Mouse (Mus musculus) intestine, embryonic 16.5 days (tissue): Measurements from ENCODE around the gene Gm20388. TPM values are rescaled to one million over a fixed set of nuclear protein-coding genes. Genes with fewer than 3 reads are reported as not detected.

ENCODE experiments used
- ATAC-seq: fragments of 200-750 bp; cut with Nextera tagmentation; 2 replicates; pipeline ENCODE4 v1.8.0; 2017; ENCODE audit warnings: moderate TSS enrichment, moderate library complexity
- H3K27ac ChIP-seq: fragments of 300-500 bp; sonication (generic); 2 replicates; pipeline ENCODE4 v1.5.1; 2014; ENCODE audit warnings: mild to moderate bottlenecking, low read length
- H3K27me3 ChIP-seq: fragments of 300-500 bp; sonication (generic); replicated peaks from 2 replicates; pipeline ENCODE4 v1.6.1; 2014; ENCODE audit warnings: low read length, control low read depth, mixed read lengths; ENCODE audit not compliant: control insufficient read depth, insufficient read depth
- H3K36me3 ChIP-seq: fragments of 300-500 bp; sonication (generic); 2 replicates; pipeline ENCODE4 v1.6.1; 2014; ENCODE audit warnings: low read length, control low read depth; ENCODE audit not compliant: control insufficient read depth, insufficient read depth
- H3K4me1 ChIP-seq: fragments of 300-500 bp; sonication (generic); 2 replicates; pipeline ENCODE4 v1.6.1; 2014; ENCODE audit warnings: low read length, control low read depth, mixed read lengths; ENCODE audit not compliant: control insufficient read depth, insufficient read depth
- H3K4me2 ChIP-seq: fragments of 300-500 bp; sonication (generic); 2 replicates; pipeline ENCODE4 v1.6.1; 2014; ENCODE audit warnings: low read depth, low read length, control low read depth
- H3K4me3 ChIP-seq: fragments of 300-500 bp; sonication (generic); 2 replicates; pipeline ENCODE4 v1.5.1; 2014; ENCODE audit warnings: mild to moderate bottlenecking, low read length
- H3K9ac ChIP-seq: fragments of 300-500 bp; sonication (generic); 2 replicates; pipeline ENCODE4 v1.6.1; 2014; ENCODE audit warnings: low read depth, low read length
- H3K9me3 ChIP-seq: fragments of 300-500 bp; sonication (generic); 2 replicates; pipeline ENCODE4 v1.6.1; 2016; ENCODE audit warnings: low read length, control low read depth; ENCODE audit not compliant: control insufficient read depth
- WGBS: fragments of 180-500 bp; shearing (Covaris S2); extraction: QIAGEN DNeasy Blood & Tissue Kit; methylation state at CpG from one replicate; pipeline ENCODE4 v1.1.7; 2014; 5-methylcytosine and 5-hydroxymethylcytosine counted together
- polyA plus RNA-seq: library from polyadenylated mRNA; unstranded; fragments of >200 nt; fragmentation: Nextera tagmentation; extraction: Ambion mirVana; gene quantifications from 2 replicates; pipeline ENCODE4 v1.2.1, GENCODE M21; 2015

Gene Gm20388
- polyA plus RNA-seq, 1 experiment from 2014 or later, result 5.8 TPM

DNA sequence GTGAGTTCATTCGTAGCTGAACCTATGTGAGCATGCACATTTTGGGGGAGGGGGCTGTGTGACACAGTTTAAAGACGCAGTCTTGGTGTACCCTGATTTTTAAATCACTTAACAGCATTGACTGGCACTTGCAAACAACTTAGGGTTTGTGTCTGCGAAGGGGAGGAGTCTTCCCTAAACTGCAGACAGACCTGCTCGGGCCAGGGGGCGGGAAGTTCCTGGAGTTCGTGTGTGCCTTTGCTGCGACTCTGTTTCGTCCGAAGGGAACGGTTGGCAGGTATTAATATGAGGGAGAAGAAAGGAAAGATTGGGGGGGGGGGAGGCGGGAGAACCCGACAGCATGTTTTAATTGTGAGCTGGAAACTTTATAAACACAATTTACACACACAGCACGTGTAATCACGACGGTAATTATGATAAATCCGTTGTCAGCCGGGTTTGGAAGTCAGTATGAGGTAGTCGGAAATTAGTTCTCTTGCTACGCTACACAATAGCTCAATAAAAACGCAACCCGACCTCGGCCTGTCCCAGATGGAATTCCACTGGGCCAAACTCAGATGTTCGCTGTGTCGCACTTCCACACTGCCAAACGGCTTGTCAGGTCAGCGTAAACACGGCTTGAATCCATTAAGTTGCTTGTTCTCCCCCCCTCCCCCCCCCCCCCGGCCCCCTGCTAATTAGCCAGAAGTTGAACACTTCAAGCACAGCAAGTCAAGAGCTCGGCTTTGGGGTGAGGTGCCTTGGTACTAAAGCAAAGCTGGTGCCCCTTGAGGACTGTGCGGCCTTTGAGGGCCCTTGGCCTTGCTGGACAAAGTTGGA is 1264.3 kb downstream of the Gm20388 start:
- Histone ChIP-seq H3K9me3 (no peaks in the 10 kb centered on the region), H3K27ac (no peak overlapping the region), H3K9ac (no peak overlapping the region), H3K36me3 (no peaks in the 10 kb centered on the region), H3K4me1 (0 out of 2 replicates have a peak, but pooled peaks cover 8% of the 10 kb centered on the region), H3K27me3 (no peaks in the 10 kb centered on the region), H3K4me3 (no peak overlapping the region), H3K4me2 (no peak overlapping the region)
- WGBS, result 32% methylated on average over 29 of the region's 30 CpGs
- 0 out of 2 replicates have a peak, but pooled peaks have one; percentile 17 for ATAC-seq

DNA sequence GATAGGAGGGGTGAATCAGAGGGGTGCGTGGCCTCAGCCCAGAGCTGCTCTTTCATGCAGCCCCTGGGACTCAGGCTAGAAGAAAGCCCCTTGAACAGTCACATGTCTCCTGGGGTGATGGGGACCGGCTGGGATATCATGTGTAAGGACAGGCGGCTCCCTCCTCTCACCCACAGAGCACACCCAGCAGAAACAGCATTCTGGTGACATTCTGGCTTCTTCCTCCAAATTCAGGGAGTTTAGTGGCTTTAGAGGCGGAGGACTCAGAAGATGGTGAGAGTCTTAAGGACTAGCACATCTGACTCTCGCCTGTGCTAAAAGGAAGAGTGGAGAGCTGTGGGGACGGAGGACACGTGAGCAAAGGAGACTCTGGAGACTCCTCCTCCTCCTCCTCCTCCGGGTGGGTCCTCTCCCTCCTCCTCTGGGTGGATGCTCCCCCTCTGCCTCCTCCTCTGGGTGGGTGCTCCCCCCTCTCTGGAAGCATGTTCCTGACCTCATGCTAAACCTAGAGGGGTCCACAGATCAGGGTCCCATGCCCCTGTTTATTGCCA is 1265.0 kb downstream of the Gm20388 start:
- no peaks in the 10 kb centered on the region for H3K9me3 ChIP-seq
- no peaks in the 10 kb centered on the region for H3K36me3 ChIP-seq
- no peaks in the 10 kb centered on the region for H3K27me3 ChIP-seq
- H3K9ac ChIP-seq, result no peak overlapping the region
- H3K4me2 ChIP-seq, result no peak overlapping the region
- 0 out of 2 replicates have a peak, but pooled peaks cover 4% of the 10 kb centered on the region for H3K4me1 ChIP-seq
- 71% methylated on average over 8 of the region's 8 CpGs for WGBS
- H3K4me3 ChIP-seq, result no peak overlapping the region
- H3K27ac ChIP-seq, result no peak overlapping the region
- ATAC-seq, result 0 out of 2 replicates have a peak, but pooled peaks have one; percentile 33

DNA sequence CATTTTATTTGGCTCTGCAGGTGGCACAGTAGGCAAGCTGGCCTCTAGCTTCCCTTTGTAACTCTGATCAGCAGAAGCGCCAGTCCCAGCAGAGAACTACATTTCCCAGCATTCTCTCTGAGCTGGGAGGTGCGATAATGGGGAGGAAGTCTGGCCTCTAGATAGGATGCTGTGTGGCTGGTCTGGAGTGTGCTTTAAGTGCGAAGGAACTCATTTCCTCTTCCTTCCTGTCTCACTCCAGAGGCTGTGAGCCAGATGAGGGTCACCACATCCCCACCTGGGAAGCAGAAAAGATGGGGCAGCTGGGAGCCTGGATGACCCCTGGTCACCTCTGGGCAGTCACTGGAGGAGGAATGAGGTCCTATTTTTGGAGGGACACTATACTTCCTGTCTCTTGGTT is 1265.7 kb downstream of the Gm20388 start:
- no peaks in the 10 kb centered on the region for H3K9me3 ChIP-seq
- H3K9ac ChIP-seq, result no peak overlapping the region
- no peaks in the 10 kb centered on the region for H3K27me3 ChIP-seq
- no peaks in the 10 kb centered on the region for H3K36me3 ChIP-seq
- H3K27ac ChIP-seq, result no peak overlapping the region
- peak; percentile 44; the same call in 1 of the 2 replicates for ATAC-seq
- no peak overlapping the region for H3K4me3 ChIP-seq
- 0 out of 2 replicates have a peak, but pooled peaks cover 4% of the 10 kb centered on the region for H3K4me1 ChIP-seq
- H3K4me2 ChIP-seq, result no peak overlapping the region
- 45% methylated on average over 3 of the region's 3 CpGs for WGBS

DNA sequence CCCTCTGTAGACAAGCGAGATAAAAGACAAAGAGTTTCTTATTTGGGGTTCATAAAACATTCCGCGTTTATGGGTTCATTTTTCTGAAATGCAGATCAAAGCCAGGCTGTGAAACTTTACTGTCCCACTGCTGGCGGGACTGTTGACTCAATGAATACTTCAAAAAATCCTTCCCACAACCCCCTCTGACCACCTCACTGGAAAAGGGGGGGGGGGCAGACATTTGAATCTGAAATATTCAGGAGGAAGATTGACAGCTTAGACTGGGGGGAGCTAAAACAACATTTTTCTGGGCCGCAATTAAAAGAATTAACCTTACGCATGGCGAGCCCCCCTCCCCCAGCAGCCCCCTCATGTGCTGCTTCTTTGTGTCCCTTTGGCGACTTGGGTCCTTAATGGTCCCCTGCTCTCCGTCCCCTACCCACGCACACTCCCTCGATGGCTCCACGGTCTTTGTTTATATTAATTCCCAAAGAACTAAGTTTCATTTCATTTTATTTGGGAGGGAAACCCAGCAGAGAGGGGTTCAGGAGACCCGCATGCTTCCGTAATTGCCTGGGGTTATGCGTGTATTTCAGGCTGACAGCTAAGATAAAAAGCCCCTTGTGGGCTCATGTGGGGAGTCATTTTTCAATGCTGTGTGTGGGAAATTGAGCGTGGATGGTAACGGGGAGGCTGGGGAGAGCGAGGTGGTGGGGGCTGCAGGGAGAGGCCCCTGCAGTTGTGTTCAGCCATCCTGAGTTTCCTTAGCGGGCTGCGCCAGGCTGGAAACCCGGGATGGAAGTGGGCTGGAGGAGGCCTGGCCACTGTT is 1270.0 kb downstream of the Gm20388 start:
- H3K27ac ChIP-seq, result no peak overlapping the region

DNA sequence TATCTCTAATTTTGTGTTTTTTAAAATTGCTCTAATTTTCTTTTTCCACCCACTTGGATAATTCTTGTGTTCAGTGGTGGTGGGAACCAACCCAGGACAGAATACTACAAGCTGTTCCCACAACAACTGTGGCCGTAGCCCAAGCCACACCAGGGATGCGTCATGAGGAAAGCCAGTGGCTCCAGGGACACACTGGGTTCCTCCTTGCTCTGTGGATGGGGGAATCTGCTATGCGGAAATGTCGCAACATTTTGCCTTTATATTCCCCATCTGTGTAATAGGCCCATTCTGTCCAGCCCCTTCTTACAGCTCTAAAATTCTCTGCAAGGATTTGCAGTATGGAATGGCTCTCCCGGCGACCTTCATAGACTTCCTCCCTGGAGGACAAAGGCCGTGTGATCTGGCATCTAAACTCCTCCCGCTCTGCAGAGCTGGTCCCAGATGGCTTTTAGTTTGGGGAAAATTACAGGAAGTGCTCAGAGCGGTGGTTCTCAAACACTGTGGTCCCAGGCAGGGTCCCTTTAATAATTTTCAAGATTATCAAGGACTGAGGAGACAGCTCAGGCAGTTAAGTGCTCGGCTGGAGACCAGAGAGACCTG is 1270.7 kb downstream of the Gm20388 start:
- Histone ChIP-seq H3K4me2 (no peak overlapping the region), H3K9me3 (no peaks in the 10 kb centered on the region), H3K9ac (no peak overlapping the region), H3K4me1 (0 out of 2 replicates have a peak, but pooled peaks cover 2% of the 10 kb centered on the region), H3K27me3 (no peaks in the 10 kb centered on the region), H3K4me3 (no peak overlapping the region), H3K36me3 (no peaks in the 10 kb centered on the region), H3K27ac (no peak overlapping the region; the same call in 1 of the 2 replicates)
- ATAC-seq, result no peak
- 56% methylated on average over 10 of the region's 10 CpGs for WGBS

More for the DNA sequence above, 1270.0 kb downstream of the Gm20388 start:
- 52% methylated on average over 21 of the region's 21 CpGs for WGBS
- Histone ChIP-seq H3K36me3 (no peaks in the 10 kb centered on the region), H3K4me3 (no peak overlapping the region), H3K9ac (no peak overlapping the region), H3K4me2 (no peak overlapping the region), H3K9me3 (no peaks in the 10 kb centered on the region), H3K4me1 (0 out of 2 replicates have a peak, but pooled peaks cover 2% of the 10 kb centered on the region), H3K27me3 (no peaks in the 10 kb centered on the region)
- no peak for ATAC-seq

DNA sequence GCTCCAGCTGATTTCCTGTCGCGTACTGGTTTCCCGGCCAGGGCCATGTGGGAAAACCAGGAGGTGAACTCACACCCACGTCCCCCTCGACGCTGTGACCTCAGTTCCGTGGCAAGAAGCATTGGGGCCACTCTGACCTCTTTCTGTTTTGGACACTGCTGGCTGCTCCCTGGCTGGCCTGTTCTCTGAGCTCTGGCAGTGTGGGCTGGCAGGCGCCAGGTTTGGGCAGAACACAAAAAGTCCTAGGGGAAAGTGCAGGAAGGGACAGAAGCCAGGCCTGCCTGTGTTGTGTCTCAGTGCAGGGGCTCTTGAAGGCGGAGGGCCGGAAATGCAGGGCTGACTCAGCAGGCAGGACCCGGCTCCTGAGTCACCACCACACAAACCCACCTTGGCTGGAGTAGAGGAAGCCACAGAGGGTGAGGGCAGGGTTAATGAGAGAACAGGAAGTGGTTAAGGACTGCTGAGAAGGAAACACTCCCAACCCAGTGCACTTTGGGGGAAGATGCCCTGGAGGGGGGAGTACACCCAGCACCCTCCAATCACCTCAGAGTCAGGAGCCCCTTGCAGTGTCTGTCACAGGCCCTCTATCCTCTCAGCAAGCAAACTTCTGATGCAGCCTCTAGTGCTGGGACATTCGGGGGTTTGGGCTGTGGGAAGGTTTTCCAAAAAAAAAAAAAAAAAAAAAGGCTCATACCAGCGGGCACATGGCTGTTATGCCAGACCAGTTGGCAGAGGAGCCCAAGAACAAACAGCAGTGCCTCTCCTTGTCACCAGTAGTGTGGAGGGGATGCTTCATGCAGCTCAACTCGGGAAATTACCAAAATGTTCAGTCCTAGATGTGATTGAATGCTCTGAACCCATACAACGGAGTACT is 1277.1 kb downstream of the Gm20388 start:
- Histone ChIP-seq H3K27me3 (peaks cover 3% of the 10 kb centered on the region; the same call in 1 of the 2 replicates), H3K9me3 (no peaks in the 10 kb centered on the region), H3K9ac (no peak overlapping the region), H3K27ac (no peak overlapping the region; the same call in 1 of the 2 replicates), H3K4me3 (no peak overlapping the region), H3K4me1 (peaks cover 15% of the 10 kb centered on the region; the same call in 1 of the 2 replicates), H3K4me2 (no peak overlapping the region), H3K36me3 (no peaks in the 10 kb centered on the region)
- 68% methylated on average over 15 of the region's 15 CpGs for WGBS
- peak; percentile 56 for ATAC-seq

DNA sequence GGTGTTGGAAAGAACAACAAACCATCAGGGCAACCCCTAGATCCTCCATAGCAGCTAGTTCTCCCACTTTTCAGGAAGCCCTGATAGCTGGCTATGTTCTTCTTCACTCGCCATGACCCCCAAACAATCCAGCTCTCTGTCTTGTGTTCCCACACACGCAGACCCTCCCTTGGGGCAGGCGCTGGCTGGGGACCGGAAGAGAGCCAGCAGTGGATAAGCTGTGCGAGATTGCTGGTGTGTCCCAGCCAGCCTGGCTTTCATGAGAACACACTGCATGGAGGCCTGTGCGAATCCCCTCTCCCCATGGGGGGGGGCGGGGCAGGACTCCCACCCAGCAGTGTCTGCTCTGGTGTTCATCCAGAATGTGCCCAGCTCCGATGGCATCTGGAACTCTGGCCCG is 1278.4 kb downstream of the Gm20388 start:
- Histone ChIP-seq H3K27me3 (peaks cover 3% of the 10 kb centered on the region; the same call in 1 of the 2 replicates), H3K9ac (no peak overlapping the region), H3K4me3 (no peak overlapping the region), H3K4me2 (no peak overlapping the region), H3K9me3 (no peaks in the 10 kb centered on the region), H3K27ac (0 out of 2 replicates have a peak overlapping the region, but pooled peaks have one; percentile 18), H3K4me1 (peaks cover 15% of the 10 kb centered on the region; the same call in 1 of the 2 replicates), H3K36me3 (no peaks in the 10 kb centered on the region)
- ATAC-seq, result 0 out of 2 replicates have a peak, but pooled peaks have one; percentile 31
- 50% methylated on average over 9 of the region's 9 CpGs for whole genome bisulfite sequencing

DNA sequence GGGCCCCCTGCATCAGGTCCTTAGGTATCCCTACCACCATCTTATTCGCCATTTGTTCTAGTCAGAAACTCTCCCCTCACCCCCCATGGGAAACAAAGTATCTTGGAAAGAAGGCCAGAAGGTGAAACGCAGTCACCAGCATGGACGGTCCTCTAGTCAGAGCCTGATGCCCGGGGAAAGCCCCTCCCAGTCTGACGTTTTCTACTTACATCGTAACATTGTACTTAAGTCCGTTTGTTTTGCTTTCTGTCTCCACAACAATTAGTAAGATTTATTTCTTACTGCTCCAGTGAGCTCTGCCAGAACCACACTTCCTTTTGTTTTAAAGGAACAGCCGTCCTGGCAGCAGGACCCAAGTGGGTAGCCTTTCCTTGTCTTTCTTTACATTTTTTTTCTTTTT is 1281.8 kb downstream of the Gm20388 start:
- H3K4me3 ChIP-seq, result no peak overlapping the region
- H3K27me3 ChIP-seq, result peaks cover 3% of the 10 kb centered on the region
- no peak overlapping the region for H3K4me2 ChIP-seq
- no peaks in the 10 kb centered on the region for H3K36me3 ChIP-seq
- ATAC-seq, result no peak
- WGBS, result 40% methylated on average over 8 of the region's 8 CpGs
- no peak overlapping the region for H3K9ac ChIP-seq
- peaks cover 11% of the 10 kb centered on the region; the same call in 1 of the 2 replicates for H3K4me1 ChIP-seq
- H3K27ac ChIP-seq, result no peak overlapping the region
- no peaks in the 10 kb centered on the region for H3K9me3 ChIP-seq
